Mouse (Mus musculus): Measurements from ENCODE around the gene Aldh8a1.
A peak's percentile ranks its signal among the peaks of the same experiment; 100 is the strongest.

Aldh8a1 gene

GRCm38 (mm10) chr10:21420457-21421424 is 43.6 kb downstream of the Aldh8a1 start:
- peak; percentile 22 for DNase-seq

GRCm38 (mm10) chr10:21426515-21426914 is 49.4 kb downstream of the Aldh8a1 start:
- DNase-seq: no peak

- no peak for DNase-seq
Observed at GRCm38 (mm10) chr10:21427996-21428395, 50.9 kb downstream of the Aldh8a1 start.

- no peak for DNase-seq
Observed at GRCm38 (mm10) chr10:21439268-21439667, 62.2 kb downstream of the Aldh8a1 start.

- DNase-seq: no peak
Observed at GRCm38 (mm10) chr10:21441020-21441419, 63.9 kb downstream of the Aldh8a1 start.

- no peak for DNase-seq
Observed at GRCm38 (mm10) chr10:21441690-21442089, 64.6 kb downstream of the Aldh8a1 start.

- peak; percentile 43 for DNase-seq
Observed at GRCm38 (mm10) chr10:21443646-21444324, 66.7 kb downstream of the Aldh8a1 start.

- no peak for DNase-seq
Observed at GRCm38 (mm10) chr10:21444410-21444809, 67.3 kb downstream of the Aldh8a1 start.

All from right cerebral cortex, postnatal 25 days (tissue).